Mouse (Mus musculus) CH12.LX (cell line): Measurements from ENCODE around the gene Cldn19. TPM values are rescaled to one million over a fixed set of nuclear protein-coding genes. Genes with fewer than 3 reads are reported as not detected.
"Not testable (repeated sequence)": the region's sequence is repeated elsewhere in the genome, so short reads cannot be mapped to it uniquely, and the experiment has no call there.

ENCODE experiments used
- DNase-seq: peaks from one replicate; pipeline ENCODE4 v3.0.0-alpha.2; 2013; ENCODE audit errors: extremely low read depth
- H3K27ac ChIP-seq: 2 replicates; pipeline ENCODE4 v1.5.1; 2012; ENCODE audit warnings: low read depth, mild to moderate bottlenecking, control low read depth, moderate library complexity; ENCODE audit not compliant: insufficient read depth
- H3K27me3 ChIP-seq: replicated peaks from 2 replicates; pipeline ENCODE3; 2012; ENCODE audit warnings: inconsistent platforms
- H3K36me3 ChIP-seq, 2 experiments: replicated peaks in 1 of 2; 2 replicates each; pipeline versions ENCODE3 to v1.6.1; 2012; ENCODE audit warnings: inconsistent platforms in 1 of 2, low read length in 1 of 2, mild to moderate bottlenecking in 1 of 2, mixed read lengths in 1 of 2, moderate library complexity in 1 of 2; ENCODE audit not compliant: control insufficient read depth in 1 of 2, insufficient read depth in 1 of 2
- H3K4me1 ChIP-seq, 2 experiments: 2 replicates each; pipeline ENCODE4 v1.6.1; 2012; ENCODE audit warnings: inconsistent platforms in 1 of 2, moderate library complexity in 1 of 2; ENCODE audit not compliant: insufficient read depth in 2 of 2, control insufficient read depth in 1 of 2
- H3K4me2 ChIP-seq: 2 replicates; pipeline ENCODE4 v1.6.1; 2012; ENCODE audit warnings: low read depth, mild to moderate bottlenecking, control low read depth; ENCODE audit not compliant: poor library complexity, insufficient read depth, severe bottlenecking
- H3K4me3 ChIP-seq, 3 experiments: fragments of 150-350 bp in 1 of 3; sonication (generic) in 1 of 3; replicated peaks in 1 of 3; 2 replicates each; pipeline versions ENCODE3 to v1.5.1; 2011 to 2012; ENCODE audit warnings: low read depth in 2 of 3, low read length in 2 of 3, mild to moderate bottlenecking in 2 of 3, moderate library complexity in 2 of 3, control low read depth in 1 of 3, improper control_type of control experiment in 1 of 3, inconsistent platforms in 1 of 3, mixed read lengths in 1 of 3; ENCODE audit not compliant: poor library complexity in 1 of 3
- H3K79me2 ChIP-seq: replicated peaks from 2 replicates; pipeline ENCODE4 v1.6.1; 2012; ENCODE audit warnings: mild to moderate bottlenecking, moderate library complexity; ENCODE audit not compliant: control insufficient read depth, poor library complexity, insufficient read depth, severe bottlenecking; ENCODE audit errors: extremely low read depth
- H3K9ac ChIP-seq: 2 replicates; pipeline ENCODE4 v1.6.1; 2012; ENCODE audit warnings: low read depth, mild to moderate bottlenecking, control low read depth, moderate library complexity; ENCODE audit not compliant: insufficient read depth
- H3K9me3 ChIP-seq: replicated peaks from 2 replicates; pipeline ENCODE3; 2012; ENCODE audit warnings: low read length, inconsistent platforms, mixed read lengths
- CHD1 ChIP-seq: IDR thresholded peaks from 2 replicates; pipeline ENCODE4 v1.6.1; 2012; ENCODE audit warnings: low read depth, low read length, improper control_type of control experiment, inconsistent platforms
- ELF1 ChIP-seq: IDR thresholded peaks from 2 replicates; pipeline ENCODE4 v1.6.1; 2014; ENCODE audit warnings: low read depth, mild to moderate bottlenecking, inconsistent platforms, low read length, improper control_type of control experiment
- GABPA ChIP-seq: IDR thresholded peaks from 2 replicates; pipeline ENCODE4 v1.6.1; 2012; ENCODE audit warnings: low read depth, low read length, improper control_type of control experiment, inconsistent platforms; ENCODE audit not compliant: insufficient replicate concordance
- HCFC1 ChIP-seq: IDR thresholded peaks from 2 replicates; pipeline ENCODE4 v1.6.1; 2012; ENCODE audit warnings: low read depth, mild to moderate bottlenecking, inconsistent platforms, low read length, improper control_type of control experiment
- IRF4 ChIP-seq: IDR thresholded peaks from 2 replicates; pipeline ENCODE4 v1.6.1; 2014; ENCODE audit warnings: low read depth, mild to moderate bottlenecking, inconsistent platforms, low read length, improper control_type of control experiment
- KAT2A ChIP-seq: IDR thresholded peaks from 2 replicates; pipeline ENCODE4 v1.6.1; 2012; ENCODE audit warnings: low read length, improper control_type of control experiment, inconsistent platforms; ENCODE audit not compliant: insufficient replicate concordance
- MAFK ChIP-seq: IDR thresholded peaks from 2 replicates; pipeline ENCODE4 v1.6.1; 2011; ENCODE audit warnings: low read length, improper control_type of control experiment; ENCODE audit not compliant: insufficient replicate concordance
- MEF2A ChIP-seq: IDR thresholded peaks from 2 replicates; pipeline ENCODE4 v1.6.1; 2014; ENCODE audit warnings: low read depth, mild to moderate bottlenecking, inconsistent platforms, low read length, improper control_type of control experiment, borderline replicate concordance
- NRF1 ChIP-seq: IDR thresholded peaks from 2 replicates; pipeline ENCODE4 v1.6.1; 2014; ENCODE audit warnings: low read depth, mild to moderate bottlenecking, inconsistent platforms, low read length, improper control_type of control experiment, moderate library complexity
- RAD21 ChIP-seq: IDR thresholded peaks from 2 replicates; pipeline ENCODE4 v1.6.1; 2011; ENCODE audit warnings: low read depth, mild to moderate bottlenecking, low read length, improper control_type of control experiment, moderate library complexity
- RCOR1 ChIP-seq: conservative IDR thresholded peaks from 2 replicates; pipeline ENCODE4 v1.6.1; 2012; ENCODE audit warnings: low read depth, mild to moderate bottlenecking, inconsistent platforms, low read length, improper control_type of control experiment
- TBP ChIP-seq: conservative IDR thresholded peaks from 2 replicates; pipeline ENCODE4 v1.6.1; 2011; ENCODE audit warnings: low read depth, low read length, improper control_type of control experiment
- TCF12 ChIP-seq: IDR thresholded peaks from 2 replicates; pipeline ENCODE4 v1.6.1; 2014; ENCODE audit warnings: low read depth, mild to moderate bottlenecking, inconsistent platforms, low read length, improper control_type of control experiment
- UBTF ChIP-seq: IDR thresholded peaks from 2 replicates; pipeline ENCODE4 v1.6.1; 2012; ENCODE audit warnings: low read depth, mild to moderate bottlenecking, inconsistent platforms, low read length, improper control_type of control experiment, moderate library complexity
- USF1 ChIP-seq: IDR thresholded peaks from 2 replicates; pipeline ENCODE4 v1.6.1; 2014; ENCODE audit warnings: low read depth, mild to moderate bottlenecking, inconsistent platforms, low read length, improper control_type of control experiment
- USF2 ChIP-seq: conservative IDR thresholded peaks from 2 replicates; pipeline ENCODE4 v1.6.1; 2011; ENCODE audit warnings: low read depth, low read length, improper control_type of control experiment
- ZMIZ1 ChIP-seq: IDR thresholded peaks from 2 replicates; pipeline ENCODE4 v1.6.1; 2012; ENCODE audit warnings: low read depth, mild to moderate bottlenecking, inconsistent platforms, low read length, improper control_type of control experiment
- ZNF384 ChIP-seq: IDR thresholded peaks from 2 replicates; pipeline ENCODE4 v1.6.1; 2012; ENCODE audit warnings: low read depth, low read length, improper control_type of control experiment, inconsistent platforms
- dilution Hi-C: fragments of 300-500 bp; cut with MboI; formaldehyde crosslinking; loops from 2 replicates; pipeline ENCODE4 v1.14.3; 2020; ENCODE audit warnings: low sequenced_read_pairs; ENCODE audit not compliant: extremely low pct_unique_long_range_greater_than_20kb, extremely low pct_ligation_motif_present
- in situ Hi-C: fragments of 300-500 bp; cut with MboI; formaldehyde crosslinking; loops from 3 replicates; pipeline ENCODE4 v1.14.3; 2019; ENCODE audit warnings: low sequenced_read_pairs, low pct_ligation_motif_present, low pct_unique_long_range_greater_than_20kb, mixed read lengths
- polyA plus RNA-seq: library from polyadenylated mRNA; unstranded; fragments of >175 nt; gene quantifications from 2 replicates; pipeline ENCODE4 v1.2.1, GENCODE M21; 2012; ENCODE audit warnings: low read depth; ENCODE audit not compliant: insufficient read length
- total RNA-seq, 2 experiments: library from RNA; depleted of rRNA; stranded (reverse); fragments of 300-350 nt in 1 of 2; fragments of >200 nt in 1 of 2; gene quantifications; 2 replicates each; pipeline ENCODE4 v1.2.3; 2012 to 2014

Cldn19 gene
- total and polyA plus RNA-seq, 3 experiments: 0.09 TPM; not detected in 2

GRCm38 (mm10) chr4:119275726-119276125 is 20.5 kb downstream of the Cldn19 start:
- no peak for DNase-seq
- Histone ChIP-seq H3K79me2 (peaks cover 8% of the 10 kb centered on the region), H3K9me3 (no peaks in the 10 kb centered on the region), H3K36me3 (peaks cover 76 to 89% of the 10 kb centered on the region in 2 experiments), H3K9ac (no peak overlapping the region), H3K4me1 (no peaks in the 10 kb centered on the region), H3K27ac (no peak overlapping the region), H3K4me2 (no peak overlapping the region), H3K4me3 (no peak overlapping the region), H3K27me3 (no peaks in the 10 kb centered on the region)
- TF ChIP-seq KAT2A (no peak), ZNF384 (peak; percentile 51; the same call in 1 of the 2 replicates)
- dilution Hi-C loops: no loop called here
- in situ Hi-C loops: no loop called here

- dilution Hi-C loops, H3K4me3 ChIP-seq, H3K27me3 ChIP-seq, H3K4me2 ChIP-seq, H3K27ac ChIP-seq, DNase-seq, H3K4me1 ChIP-seq, H3K9me3 ChIP-seq, in situ Hi-C loops, H3K9ac ChIP-seq: not testable (repeated sequence)
- Histone ChIP-seq H3K79me2 (peaks cover 31% of the 10 kb centered on the region), H3K36me3 (peaks cover 83 to 92% of the 10 kb centered on the region in 2 experiments)
Observed at GRCm38 (mm10) chr4:119278784-119279183, 23.6 kb downstream of the Cldn19 start.

- Histone ChIP-seq H3K9ac (no peak overlapping the region), H3K36me3 (peaks cover 65 to 92% of the 10 kb centered on the region in 2 experiments), H3K4me1 (peaks cover 6 to 47% of the 10 kb centered on the region in 2 experiments; a peak in 3 of 4 replicates)
- no peak for DNase-seq
- TF ChIP-seq TCF12 (no peak), USF2 (no peak), RCOR1 (no peak), USF1 (no peak), UBTF (no peak), GABPA (no peak), NRF1 (no peak), KAT2A (no peak), MAFK (no peak), TBP (no peak), RAD21 (no peak), CHD1 (no peak), IRF4 (no peak), ZMIZ1 (no peak), MEF2A (no peak), ELF1 (no peak), HCFC1 (no peak)
- TF ChIP-seq, all 38 proteins: peak for 0
- no peaks in the 10 kb centered on the region for H3K27me3 ChIP-seq
- dilution Hi-C loops: no loop called here
- no peaks in the 10 kb centered on the region for H3K9me3 ChIP-seq
- no peak overlapping the region for H3K4me3 ChIP-seq
- H3K27ac ChIP-seq: no peak overlapping the region
- in situ Hi-C loops: no loop called here
- no peak overlapping the region for H3K4me2 ChIP-seq
- peaks cover 80% of the 10 kb centered on the region for H3K79me2 ChIP-seq
Observed at GRCm38 (mm10) chr4:119284861-119285260, 29.6 kb downstream of the Cldn19 start.
